Mouse (Mus musculus): ENCODE data around the gene H2-M10.4. TPM values are rescaled to one million over a fixed set of nuclear protein-coding genes. Genes with fewer than 3 reads are reported as not detected.

H2-M10.4 gene
- polyA plus RNA-seq, 1 experiment from 2014 or later, result not detected

- no peak for ATAC-seq (replicated peaks; ENCODE audit: low FRiP score)
- H3K27ac ChIP-seq (ENCODE audit: low read depth, low read length), result no peak overlapping the region
- H3K9me3 ChIP-seq (ENCODE audit: control insufficient read depth, low read length), result no peaks in the 10 kb centered on the region
- DNase-seq (ENCODE audit: low spot score), result no peak
- H3K4me3 ChIP-seq (ENCODE audit: low read depth, low read length), result no peak overlapping the region
- H3K4me1 ChIP-seq (replicated peaks; ENCODE audit: control insufficient read depth, insufficient read depth, low read length), result no peaks in the 10 kb centered on the region
- H3K27me3 ChIP-seq (ENCODE audit: control insufficient read depth, insufficient read depth, low read length), result no peaks in the 10 kb centered on the region
- no peak overlapping the region for H3K9ac ChIP-seq (ENCODE audit: low read length)
- no peak overlapping the region for H3K4me2 ChIP-seq (ENCODE audit: low read depth, low read length, severe bottlenecking)
- H3K36me3 ChIP-seq (ENCODE audit: control insufficient read depth, insufficient read depth, low read length), result no peaks in the 10 kb centered on the region
- WGBS, result 63% methylated on average over 2 of the region's 2 CpGs
Measured at GRCm38 (mm10) chr17:36417416-36417815, 44.7 kb downstream of the H2-M10.4 start.

- Histone ChIP-seq H3K27ac (ENCODE audit: low read depth, low read length) (no peak overlapping the region), H3K4me3 (ENCODE audit: low read depth, low read length) (no peak overlapping the region), H3K9me3 (ENCODE audit: control insufficient read depth, low read length) (no peaks in the 10 kb centered on the region), H3K4me2 (ENCODE audit: low read depth, low read length, severe bottlenecking) (no peak overlapping the region), H3K27me3 (ENCODE audit: control insufficient read depth, insufficient read depth, low read length) (no peaks in the 10 kb centered on the region), H3K4me1 (replicated peaks; ENCODE audit: control insufficient read depth, insufficient read depth, low read length) (no peaks in the 10 kb centered on the region), H3K9ac (ENCODE audit: low read length) (no peak overlapping the region), H3K36me3 (ENCODE audit: control insufficient read depth, insufficient read depth, low read length) (no peaks in the 10 kb centered on the region)
- ATAC-seq (replicated peaks; ENCODE audit: low FRiP score) (no peak), DNase-seq (ENCODE audit: low spot score) (peak; percentile 41)
- 65% methylated on average over 1 of the region's 1 CpGs for WGBS
Measured at GRCm38 (mm10) chr17:36415407-36415806, 46.7 kb downstream of the H2-M10.4 start.

- no peak overlapping the region for H3K4me3 ChIP-seq (ENCODE audit: low read depth, low read length)
- ATAC-seq (replicated peaks; ENCODE audit: low FRiP score), result no peak
- H3K4me1 ChIP-seq (replicated peaks; ENCODE audit: control insufficient read depth, insufficient read depth, low read length), result no peaks in the 10 kb centered on the region
- no peak for DNase-seq (ENCODE audit: low spot score)
- H3K9me3 ChIP-seq (ENCODE audit: control insufficient read depth, low read length), result no peaks in the 10 kb centered on the region
- no peaks in the 10 kb centered on the region for H3K27me3 ChIP-seq (ENCODE audit: control insufficient read depth, insufficient read depth, low read length)
- no peak overlapping the region for H3K4me2 ChIP-seq (ENCODE audit: low read depth, low read length, severe bottlenecking)
- no peaks in the 10 kb centered on the region for H3K36me3 ChIP-seq (ENCODE audit: control insufficient read depth, insufficient read depth, low read length)
- no peak overlapping the region for H3K9ac ChIP-seq (ENCODE audit: low read length)
- H3K27ac ChIP-seq (ENCODE audit: low read depth, low read length), result no peak overlapping the region
- 87% methylated on average over 1 of the region's 1 CpGs for WGBS
Measured at GRCm38 (mm10) chr17:36414361-36414760, 47.8 kb downstream of the H2-M10.4 start.

Other genes starting within 250 kb of the H2-M10.4 start
- gene Rpp21, start 204.3 kb downstream of the H2-M10.4 start, polyA plus RNA-seq (2014; fragmentation: Nextera tagmentation; extraction: Ambion mirVana), result 82.2 and 89.0 TPM in 2 replicates
- 22.0 and 23.0 TPM in 2 replicates for gene Trim39, start 190.1 kb downstream of the H2-M10.4 start, polyA plus RNA-seq (2014; fragmentation: Nextera tagmentation; extraction: Ambion mirVana)
- 0.33 TPM in 2 replicates for gene H2-M10.2, start 175.8 kb downstream of the H2-M10.4 start, polyA plus RNA-seq (2014; fragmentation: Nextera tagmentation; extraction: Ambion mirVana)
- gene H2-M10.1, start 136.2 kb downstream of the H2-M10.4 start, polyA plus RNA-seq (2014; fragmentation: Nextera tagmentation; extraction: Ambion mirVana), result not detected in 2 replicates
- gene H2-M10.3, start 93.9 kb downstream of the H2-M10.4 start, polyA plus RNA-seq (2014; fragmentation: Nextera tagmentation; extraction: Ambion mirVana), result not detected in 2 replicates
- gene H2-M11, start 84.7 kb upstream of the H2-M10.4 start, polyA plus RNA-seq (2014; fragmentation: Nextera tagmentation; extraction: Ambion mirVana), result not detected in 2 replicates
- gene H2-M9, start 180.3 kb upstream of the H2-M10.4 start, polyA plus RNA-seq (2014; fragmentation: Nextera tagmentation; extraction: Ambion mirVana), result not detected in 2 replicates
- gene H2-M1, start 209.9 kb upstream of the H2-M10.4 start, polyA plus RNA-seq (2014; fragmentation: Nextera tagmentation; extraction: Ambion mirVana), result not detected in 2 replicates